Mouse (Mus musculus) subcutaneous adipose tissue, adult 2 months (tissue): ENCODE measurements around the gene Hoxb2. TPM values are rescaled to one million over a fixed set of nuclear protein-coding genes. Genes with fewer than 3 reads are reported as not detected.

Experiments used
- polyA plus RNA-seq: library from polyadenylated mRNA; depleted of rRNA; stranded (reverse); fragments of >200 nt; gene quantifications from 2 replicates; pipeline ENCODE4 v1.2.3, GENCODE M21; 2012; ENCODE audit warnings: low replicate concordance; rRNA removed

Hoxb2 gene
- 9.7 and 14.6 TPM in 2 replicates for polyA plus RNA-seq

GRCm38 (mm10) chr11:96350341-96350624 lies at the start of gene Hoxb2:
Gene Hoxb2, plus strand, starts transcription at chr11:96350525.

GRCm38 (mm10) chr11:96303151-96304099 lies 46.9 kb upstream of the Hoxb2 start, which contains the start of gene Hoxb5:
Gene Hoxb5, plus strand, starts transcription at chr11:96303336.

GRCm38 (mm10) chr11:96317608-96318367 lies 32.5 kb upstream of the Hoxb2 start, which contains the start of gene Hoxb4:
Gene Hoxb4, plus strand, starts transcription at chr11:96318267.

DNA sequence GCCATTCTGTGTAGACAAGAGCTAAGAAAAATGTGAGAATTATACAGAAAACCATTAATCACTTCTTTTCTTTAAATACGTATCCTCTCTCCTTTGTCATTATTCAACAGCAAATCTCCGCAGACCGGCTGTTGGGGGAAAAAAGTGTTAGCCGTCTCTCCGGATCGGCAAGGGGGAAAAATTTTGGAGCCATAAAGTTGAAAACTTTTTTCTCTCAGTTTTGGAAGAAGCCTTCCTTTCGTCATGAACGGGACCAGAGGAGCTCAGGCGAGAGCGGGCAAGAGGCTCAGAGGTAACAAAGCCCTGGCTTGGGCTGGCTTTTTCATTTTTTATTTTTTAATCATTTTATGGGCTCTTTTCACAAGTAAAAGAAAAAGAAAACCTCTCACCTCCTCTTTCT lies 27.2 kb upstream of the Hoxb2 start, which contains the start of gene Hoxb3:
TSS of gene Hoxb3 (plus strand) at position 173 of the 400 bp plus-strand sequence.

GRCm38 (mm10) chr11:96365441-96366091 lies 15.2 kb downstream of the Hoxb2 start, which contains the start of gene Hoxb1:
Gene Hoxb1, plus strand, starts transcription at chr11:96365752.

Other genes starting within 250 kb of the Hoxb2 start
- gene Calcoco2, start 238.6 kb upstream of the Hoxb2 start, polyA plus RNA-seq = not detected in 2 replicates
- 0.05 TPM in 1 of 2 replicates, not detected in the other for gene Ttll6, start 216.7 kb upstream of the Hoxb2 start, polyA plus RNA-seq
- not detected in 2 replicates for gene Hoxb13, start 156.2 kb upstream of the Hoxb2 start, polyA plus RNA-seq
- 1.8 and 3.8 TPM in 2 replicates for gene Hoxb9, start 79.1 kb upstream of the Hoxb2 start, polyA plus RNA-seq
- gene Hoxb8, start 68.6 kb upstream of the Hoxb2 start, polyA plus RNA-seq = 4.3 and 44.7 TPM in 2 replicates
- 4.0 and 10.7 TPM in 2 replicates for gene Hoxb7, start 63.9 kb upstream of the Hoxb2 start, polyA plus RNA-seq
- 13.7 and 36.9 TPM in 2 replicates for gene Hoxb6, start 58.0 kb upstream of the Hoxb2 start, polyA plus RNA-seq
- 7.1 and 7.2 TPM in 2 replicates for gene Hoxb5, start 47.2 kb upstream of the Hoxb2 start, polyA plus RNA-seq
- gene Hoxb4, start 32.3 kb upstream of the Hoxb2 start, polyA plus RNA-seq = 6.3 and 7.8 TPM in 2 replicates
- 5.9 and 14.8 TPM in 2 replicates for gene Hoxb3, start 27.2 kb upstream of the Hoxb2 start, polyA plus RNA-seq
- not detected in 2 replicates for gene Hoxb1, start 15.2 kb downstream of the Hoxb2 start, polyA plus RNA-seq
- gene Skap1, start 114.1 kb downstream of the Hoxb2 start, polyA plus RNA-seq = 0.70 and 2.4 TPM in 2 replicates